Comparison of ENCODE assay signal across 8 mouse cellular contexts in genomic region chr12:84284391-84284790, GRCm38 (mm10). TPM values are rescaled to one million over a fixed set of nuclear protein-coding genes. Genes with fewer than 3 reads are reported as not detected.
DNase-seq lines count a peak whose midpoint lies in the region; ATAC-seq and TF ChIP-seq lines count a peak whose summit lies in the region.

No protein-coding gene starts in this region.

- no peak for TF ChIP-seq CTCF in kidney, postnatal 0 days (IDR thresholded peaks at IDR 0.05; ENCODE audit: low read depth)

- no peak for DNase-seq in kidney, postnatal 0 days (ENCODE audit: low spot score)
- DNase-seq in kidney, adult 18-20 months: no peak
- peak; percentile 55 for DNase-seq in c-Kit-positive CD71-positive TER-119-positive erythroid progenitor cells, embryonic 14.5 days (ENCODE audit: low spot score)
- no peak for DNase-seq in hindbrain, embryonic 14.5 days (ENCODE audit: low spot score)
- no peak for DNase-seq in layer of hippocampus, adult 9-10 months (ENCODE audit: low spot score)
- no peak for DNase-seq in cerebellum, postnatal 14 days

- H3K4me2 ChIP-seq in kidney, postnatal 0 days (ENCODE audit: low read length): peak overlapping the region; percentile 60
- H3K4me2 ChIP-seq in hindbrain, embryonic 14.5 days (replicated peaks): peak overlapping the region; percentile 71
- peak overlapping the region; percentile 75 for H3K4me2 ChIP-seq in midbrain, embryonic 15.5 days

- peak overlapping the region; percentile 45 for H3K4me3 ChIP-seq in kidney, postnatal 0 days (replicated peaks; ENCODE audit: low read depth, low read length)
- H3K4me3 ChIP-seq in hindbrain, embryonic 14.5 days (replicated peaks; ENCODE audit: low read length): peak overlapping the region; percentile 50
- H3K4me3 ChIP-seq in midbrain, embryonic 15.5 days: peak overlapping the region; percentile 60; the same call in 1 of the 2 replicates

- no peaks in the 10 kb centered on the region for H3K36me3 ChIP-seq in kidney, postnatal 0 days (ENCODE audit: insufficient read depth, low read length)
- H3K36me3 ChIP-seq in hindbrain, embryonic 14.5 days (replicated peaks; ENCODE audit: control insufficient read depth, insufficient read depth): no peaks in the 10 kb centered on the region
- H3K36me3 ChIP-seq in midbrain, embryonic 15.5 days (replicated peaks): no peaks in the 10 kb centered on the region

- 0 out of 2 replicates have a peak, but pooled peaks cover 4% of the 10 kb centered on the region for H3K4me1 ChIP-seq in kidney, postnatal 0 days (replicated peaks; ENCODE audit: insufficient read depth, low read length)
- peaks cover 11% of the 10 kb centered on the region for H3K4me1 ChIP-seq in hindbrain, embryonic 14.5 days (replicated peaks; ENCODE audit: control insufficient read depth, insufficient read depth, low read length)
- H3K4me1 ChIP-seq in midbrain, embryonic 15.5 days: peaks cover 12% of the 10 kb centered on the region

- H3K27me3 ChIP-seq in kidney, postnatal 0 days (ENCODE audit: insufficient read depth, low read length): no peaks in the 10 kb centered on the region
- H3K27me3 ChIP-seq in hindbrain, embryonic 14.5 days (ENCODE audit: control insufficient read depth, insufficient read depth, low read length): no peaks in the 10 kb centered on the region
- H3K27me3 ChIP-seq in midbrain, embryonic 15.5 days (replicated peaks): no peaks in the 10 kb centered on the region

- no peaks in the 10 kb centered on the region for H3K9me3 ChIP-seq in kidney, postnatal 0 days (replicated peaks; ENCODE audit: low read length)
- H3K9me3 ChIP-seq in hindbrain, embryonic 14.5 days (ENCODE audit: control insufficient read depth, low read length): no peaks in the 10 kb centered on the region
- no peaks in the 10 kb centered on the region for H3K9me3 ChIP-seq in midbrain, embryonic 15.5 days

- H3K9ac ChIP-seq in kidney, postnatal 0 days (ENCODE audit: low read depth, low read length): peak overlapping the region; percentile 69; the same call in 1 of the 2 replicates
- H3K9ac ChIP-seq in hindbrain, embryonic 14.5 days: peak overlapping the region; percentile 68
- no peak overlapping the region for H3K9ac ChIP-seq in midbrain, embryonic 15.5 days

- ATAC-seq in kidney, postnatal 0 days (replicated peaks; ENCODE audit: low FRiP score, low read depth): no peak
- ATAC-seq in hindbrain, embryonic 14.5 days (ENCODE audit: low FRiP score): no peak
- ATAC-seq in midbrain, embryonic 15.5 days (replicated peaks): no peak
- ATAC-seq in monocyte, adult 5-6 weeks (replicated peaks; ENCODE audit: insufficient number of reproducible peaks, low FRiP score, low TSS enrichment, poor library complexity, severe bottlenecking): no peak

- 77% methylated on average over 14 of the region's 14 CpGs for WGBS in kidney, postnatal 0 days
- 77% methylated on average over 14 of the region's 14 CpGs for WGBS in hindbrain, embryonic 14.5 days
- 76% methylated on average over 14 of the region's 14 CpGs for WGBS in midbrain, embryonic 15.5 days

- peak overlapping the region; percentile 86 for H3K27ac ChIP-seq in kidney, postnatal 0 days
- no peak overlapping the region for H3K27ac ChIP-seq in hindbrain, embryonic 14.5 days
- H3K27ac ChIP-seq in midbrain, embryonic 15.5 days: no peak overlapping the region

RNA-seq across cellular contexts. Expression of gene Ptgr2, which starts 0.6 kb away (rescaled TPM):
- 45.6 and 51.3 TPM in 2 replicates for polyA plus RNA-seq in kidney, postnatal 0 days (2015; fragmentation: Nextera tagmentation; extraction: Ambion mirVana)
- polyA plus RNA-seq in hindbrain, embryonic 14.5 days (2014; fragmentation: Nextera tagmentation; extraction: Ambion mirVana): 15.4 and 18.2 TPM in 2 replicates
- 15.8 and 16.6 TPM in 2 replicates for polyA plus RNA-seq in midbrain, embryonic 15.5 days (2015; fragmentation: Nextera tagmentation; extraction: Ambion mirVana)
- 50.7 to 64.4 TPM (median 56.7 TPM) in 3 replicates for total RNA-seq in monocyte, adult 5-6 weeks (2017)

RNA-seq across cellular contexts. Expression of gene Zfp410, which starts 32.3 kb away (rescaled TPM):
- polyA plus RNA-seq in kidney, postnatal 0 days (2015; fragmentation: Nextera tagmentation; extraction: Ambion mirVana): 53.8 and 64.6 TPM in 2 replicates
- polyA plus RNA-seq in hindbrain, embryonic 14.5 days (2014; fragmentation: Nextera tagmentation; extraction: Ambion mirVana): 62.5 and 67.6 TPM in 2 replicates
- polyA plus RNA-seq in midbrain, embryonic 15.5 days (2015; fragmentation: Nextera tagmentation; extraction: Ambion mirVana): 72.6 and 78.3 TPM in 2 replicates
- 37.1 to 48.0 TPM (median 46.0 TPM) in 3 replicates for total RNA-seq in monocyte, adult 5-6 weeks (2017)
